ENCODE assay signal across 8 mouse cellular contexts in the genomic region with DNA sequence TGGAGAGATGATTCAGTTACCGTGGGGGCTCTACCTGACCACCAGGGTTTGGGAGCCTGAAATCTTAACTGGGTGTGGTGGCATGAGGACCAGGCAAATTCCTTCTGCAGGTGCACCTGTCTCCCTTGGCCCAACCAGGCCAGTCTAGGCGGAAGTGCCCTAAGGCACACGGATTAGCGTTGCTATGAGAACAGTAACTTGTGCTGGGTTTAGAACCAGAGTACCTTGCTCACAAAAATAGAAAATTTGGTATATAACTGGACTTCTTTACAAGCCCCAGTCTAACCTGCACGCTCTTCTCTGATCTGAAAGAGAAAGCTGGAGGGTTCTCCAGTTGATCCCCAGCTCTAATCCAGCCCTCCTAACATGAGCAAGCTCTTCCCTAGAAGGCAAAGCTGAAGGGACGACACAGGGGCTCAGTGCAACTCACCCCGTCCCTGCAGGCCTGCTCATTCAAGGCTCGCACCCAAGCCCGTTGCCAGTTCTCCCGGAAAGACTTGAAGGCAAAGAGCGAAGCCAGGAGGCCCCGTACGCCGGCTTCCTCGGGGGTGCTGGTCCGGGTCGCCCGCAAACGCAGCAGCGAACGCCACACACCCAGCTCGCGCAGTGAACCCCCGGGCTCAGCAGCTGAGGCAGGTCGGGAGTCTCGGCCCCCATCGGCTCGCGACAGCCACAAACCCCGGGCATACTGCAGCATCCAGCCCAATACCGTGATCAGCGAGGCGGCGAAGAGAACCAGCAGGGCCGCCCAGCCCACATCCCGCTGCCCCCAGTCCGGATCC. TPM values are rescaled to one million over a fixed set of nuclear protein-coding genes. Genes with fewer than 3 reads are reported as not detected.
DNase-seq lines count a peak whose midpoint lies in the region; ATAC-seq lines count a peak whose summit lies in the region.

No protein-coding gene starts in this region.

- ATAC-seq in frontal cortex, adult (ENCODE audit: low TSS enrichment) = 0 out of 2 replicates have a peak, but pooled peaks have one; percentile 8
- no peak for ATAC-seq in embryonic facial prominence, embryonic 15.5 days (ENCODE audit: insufficient number of reproducible peaks, low FRiP score, low TSS enrichment, low read depth)
- peak; percentile 17 for ATAC-seq in inflammation-experienced regulatory T-cells, adult 6 months

- peak overlapping the region; percentile 81 for H3K9ac ChIP-seq in embryonic facial prominence, embryonic 15.5 days

- 1% methylated on average over 37 of the region's 37 CpGs for WGBS in embryonic facial prominence, embryonic 15.5 days

- H3K4me3 ChIP-seq in embryonic facial prominence, embryonic 15.5 days (replicated peaks) = peak overlapping the region; percentile 93
- H3K4me3 ChIP-seq in megakaryocyte, embryonic 14.5 days (replicated peaks) = peak overlapping the region; percentile 97

- no peaks in the 10 kb centered on the region for H3K9me3 ChIP-seq in embryonic facial prominence, embryonic 15.5 days (replicated peaks)
- no peaks in the 10 kb centered on the region for H3K9me3 ChIP-seq in megakaryocyte, embryonic 14.5 days

- no peaks in the 10 kb centered on the region for H3K27me3 ChIP-seq in embryonic facial prominence, embryonic 15.5 days
- no peaks in the 10 kb centered on the region for H3K27me3 ChIP-seq in megakaryocyte, embryonic 14.5 days (replicated peaks)

- 0 out of 2 replicates have a peak overlapping the region, but pooled peaks have one; percentile 66 for H3K27ac ChIP-seq in embryonic facial prominence, embryonic 15.5 days (replicated peaks)

- H3K4me2 ChIP-seq in embryonic facial prominence, embryonic 15.5 days (replicated peaks) = peak overlapping the region; percentile 94

- peaks cover 26% of the 10 kb centered on the region for H3K36me3 ChIP-seq in embryonic facial prominence, embryonic 15.5 days
- H3K36me3 ChIP-seq in megakaryocyte, embryonic 14.5 days (replicated peaks; ENCODE audit: low read length) = peaks cover 35% of the 10 kb centered on the region

- DNase-seq in frontal cortex, postnatal 25 days (ENCODE audit: low spot score in 2 of 2) = no peak
- DNase-seq in spleen, postnatal 10 days (ENCODE audit: low spot score in 2 of 2) = peak; percentile 62 to 73
- DNase-seq in spleen, postnatal 14 days (ENCODE audit: low spot score in 2 of 2) = no peak
- peak; percentile 37 to 55 for DNase-seq in thymus, postnatal 10 days (ENCODE audit: low spot score in 2 of 2)

- H3K4me1 ChIP-seq in embryonic facial prominence, embryonic 15.5 days = peaks cover 30% of the 10 kb centered on the region
- peaks cover 60% of the 10 kb centered on the region for H3K4me1 ChIP-seq in megakaryocyte, embryonic 14.5 days

RNA-seq across cellular contexts. Expression of gene C2cd2l, which starts 0.8 kb away (rescaled TPM):
- polyA plus RNA-seq in embryonic facial prominence, embryonic 15.5 days (2015; fragmentation: Nextera tagmentation; extraction: Ambion mirVana) = 9.1 and 10.3 TPM in 2 replicates
- polyA plus RNA-seq in inflammation-experienced regulatory T-cells, adult 6 months (2017; shearing (Covaris generic)) = 1 to 10 TPM; 1.7 to 3.1 (median 2.8) TPM
- 44.6 and 94.5 TPM in 2 replicates for polyA plus RNA-seq in megakaryocyte, embryonic 14.5 days (2012; ENCODE audit: insufficient read depth, low replicate concordance)

RNA-seq across cellular contexts. Expression of gene Dpagt1, which starts 6.5 kb away (rescaled TPM):
- polyA plus RNA-seq in embryonic facial prominence, embryonic 15.5 days (2015; fragmentation: Nextera tagmentation; extraction: Ambion mirVana) = 31.4 and 37.2 TPM in 2 replicates
- 10 to 100 TPM; 11.1 to 17.6 (median 13.1) TPM for polyA plus RNA-seq in inflammation-experienced regulatory T-cells, adult 6 months (2017; shearing (Covaris generic))
- polyA plus RNA-seq in megakaryocyte, embryonic 14.5 days (2012; ENCODE audit: insufficient read depth, low replicate concordance) = 7.1 and 9.5 TPM in 2 replicates

RNA-seq across cellular contexts. Expression of gene Hinfp, which starts 13.8 kb away (rescaled TPM):
- polyA plus RNA-seq in embryonic facial prominence, embryonic 15.5 days (2015; fragmentation: Nextera tagmentation; extraction: Ambion mirVana) = 23.0 and 26.6 TPM in 2 replicates
- polyA plus RNA-seq in inflammation-experienced regulatory T-cells, adult 6 months (2017; shearing (Covaris generic)) = 10 to 100 TPM; 16.2 to 24.6 (median 18.9) TPM
- 1.3 and 4.9 TPM in 2 replicates for polyA plus RNA-seq in megakaryocyte, embryonic 14.5 days (2012; ENCODE audit: insufficient read depth, low replicate concordance)

RNA-seq across cellular contexts. Expression of gene H2afx, which starts 15.2 kb away (rescaled TPM):
- polyA plus RNA-seq in embryonic facial prominence, embryonic 15.5 days (2015; fragmentation: Nextera tagmentation; extraction: Ambion mirVana) = 288 and 326 TPM in 2 replicates
- polyA plus RNA-seq in inflammation-experienced regulatory T-cells, adult 6 months (2017; shearing (Covaris generic)) = 10 to 100 TPM; 14.3 to 61.7 (median 16.1) TPM
- polyA plus RNA-seq in megakaryocyte, embryonic 14.5 days (2012; ENCODE audit: insufficient read depth, low replicate concordance) = 416 and 1,650 TPM in 2 replicates

RNA-seq across cellular contexts. Expression of gene Hmbs, which starts 24.7 kb away (rescaled TPM):
- 93.0 and 99.4 TPM in 2 replicates for polyA plus RNA-seq in embryonic facial prominence, embryonic 15.5 days (2015; fragmentation: Nextera tagmentation; extraction: Ambion mirVana)
- polyA plus RNA-seq in inflammation-experienced regulatory T-cells, adult 6 months (2017; shearing (Covaris generic)) = 10 to 100 TPM; 24.7 to 35.8 (median 25.4) TPM
- polyA plus RNA-seq in megakaryocyte, embryonic 14.5 days (2012; ENCODE audit: insufficient read depth, low replicate concordance) = 51.1 and 76.9 TPM in 2 replicates

Comparison
In these comparisons a context has a peak if more than half of its experiments do, and no peak if none do; other contexts are left out.
1. DNase-seq: peak in spleen, postnatal 10 days (2 of 2) and thymus, postnatal 10 days (2 of 2); none in frontal cortex, postnatal 25 days (0 of 2) and spleen, postnatal 14 days (0 of 2).